Mouse (Mus musculus) myocyte (in vitro differentiated cells): ENCODE measurements around the gene Pard6a. TPM values are rescaled to one million over a fixed set of nuclear protein-coding genes. Genes with fewer than 3 reads are reported as not detected.
A peak's percentile ranks its signal among the peaks of the same experiment; 100 is the strongest.

ENCODE experiments used
- H3K27me3 ChIP-seq: one replicate; pipeline ENCODE4 v1.6.1; 2011; ENCODE audit not compliant: control insufficient read depth, insufficient read depth, insufficient read length
- H3K36me3 ChIP-seq: one replicate; pipeline ENCODE4 v1.6.1; 2011; ENCODE audit not compliant: control insufficient read depth, insufficient read depth
- H3K4me2 ChIP-seq: one replicate; pipeline ENCODE4 v1.6.1; 2011; ENCODE audit warnings: low read depth, control low read depth
- H3K4me3 ChIP-seq: one replicate; pipeline ENCODE4 v1.5.1; 2011; ENCODE audit warnings: mild to moderate bottlenecking, control low read depth, moderate library complexity
- H3K79me2 ChIP-seq: one replicate; pipeline ENCODE4 v1.6.1; 2011; ENCODE audit not compliant: control insufficient read depth, insufficient read depth
- H3ac ChIP-seq: one replicate; pipeline ENCODE4 v1.6.1; 2011; ENCODE audit not compliant: control insufficient read depth, insufficient read length
- CEBPB ChIP-seq: IDR thresholded peaks from 2 replicates; pipeline ENCODE4 v1.6.1; 2011; ENCODE audit warnings: mild to moderate bottlenecking, moderate library complexity; ENCODE audit not compliant: poor library complexity, insufficient read depth, severe bottlenecking
- E2F4 ChIP-seq: IDR thresholded peaks from one replicate; pipeline ENCODE4 v1.6.1; 2011; ENCODE audit warnings: mild to moderate bottlenecking, control low read depth, moderate library complexity; ENCODE audit not compliant: insufficient read depth
- MAX ChIP-seq: IDR thresholded peaks from one replicate; pipeline ENCODE4 v1.6.1; 2011; ENCODE audit warnings: low read depth, mild to moderate bottlenecking, control low read depth
- MYOD1 ChIP-seq, 3 experiments: IDR thresholded peaks; one replicate each; pipeline ENCODE4 v1.6.1; 2011; ENCODE audit warnings: control low read depth in 2 of 3, low read depth in 2 of 3, mild to moderate bottlenecking in 2 of 3, moderate library complexity in 1 of 3; ENCODE audit not compliant: insufficient read length in 2 of 3, control insufficient read depth in 1 of 3
- MYOG ChIP-seq, 3 experiments: IDR thresholded peaks; one replicate each; pipeline ENCODE4 v1.6.1; 2011; ENCODE audit warnings: control low read depth in 2 of 3, low read depth in 2 of 3, mild to moderate bottlenecking in 2 of 3; ENCODE audit not compliant: insufficient read length in 2 of 3, control insufficient read depth in 1 of 3, insufficient read depth in 1 of 3
- POLR2AphosphoS2 ChIP-seq: IDR thresholded peaks from one replicate; pipeline ENCODE4 v1.6.1; 2011; ENCODE audit warnings: low read depth, control low read depth; ENCODE audit not compliant: insufficient read length
- SRF ChIP-seq: IDR thresholded peaks from one replicate; pipeline ENCODE4 v1.6.1; 2011; ENCODE audit warnings: low read depth; ENCODE audit not compliant: control insufficient read depth, insufficient read length
- TCF12 ChIP-seq: IDR thresholded peaks from one replicate; pipeline ENCODE4 v1.6.1; 2011; ENCODE audit warnings: mild to moderate bottlenecking, control low read depth; ENCODE audit not compliant: poor library complexity, insufficient read depth, severe bottlenecking
- TCF3 ChIP-seq: IDR thresholded peaks from one replicate; pipeline ENCODE4 v1.6.1; 2011; ENCODE audit warnings: low read depth, control low read depth; ENCODE audit not compliant: insufficient read length
- USF1 ChIP-seq: IDR thresholded peaks from one replicate; pipeline ENCODE4 v1.6.1; 2011; ENCODE audit warnings: low read depth, mild to moderate bottlenecking, control low read depth, moderate library complexity
- polyA plus RNA-seq: library from polyadenylated mRNA; unstranded; fragments of >200 nt; fragmentation: generic; extraction: Trizol; gene quantifications from one replicate; pipeline ENCODE4 v1.2.1, GENCODE M21; 2012; ENCODE audit warnings: missing spikeins

The Pard6a gene
- polyA plus RNA-seq, 1 experiment, result 32.1 TPM

GRCm38 (mm10) chr8:105743301-105743700 lies 42.4 kb downstream of the Pard6a start:
- Histone ChIP-seq H3K27me3 (no peaks in the 10 kb centered on the region), H3K4me2 (no peak overlapping the region), H3ac (no peak overlapping the region), H3K36me3 (no peaks in the 10 kb centered on the region), H3K79me2 (no peaks in the 10 kb centered on the region), H3K4me3 (no peak overlapping the region)
- TF ChIP-seq MYOG (IDR thresholded peaks at IDR 0.05; ENCODE audit: control insufficient read depth in 1 of 3, insufficient read depth in 1 of 3, insufficient read length in 2 of 3, low read depth in 2 of 3), result no peak
- no peak for TF ChIP-seq TCF12
- no peak for TF ChIP-seq MYOD1 (IDR thresholded peaks at IDR 0.05; ENCODE audit: control insufficient read depth in 1 of 3, insufficient read length in 2 of 3, low read depth in 2 of 3)
- no peak for TF ChIP-seq POLR2AphosphoS2
- TF ChIP-seq USF1, result no peak
- TF ChIP-seq TCF3, result no peak
- TF ChIP-seq CEBPB, result no peak

GRCm38 (mm10) chr8:105750606-105751005 lies 49.7 kb downstream of the Pard6a start:
- no peaks in the 10 kb centered on the region for H3K79me2 ChIP-seq
- TF ChIP-seq MAX (no peak), MYOG (IDR thresholded peaks at IDR 0.05; ENCODE audit: control insufficient read depth in 1 of 3, insufficient read depth in 1 of 3, insufficient read length in 2 of 3, low read depth in 2 of 3) (no peak), E2F4 (no peak), SRF (no peak), CEBPB (no peak), POLR2AphosphoS2 (no peak), USF1 (no peak), MYOD1 (IDR thresholded peaks at IDR 0.05; ENCODE audit: control insufficient read depth in 1 of 3, insufficient read length in 2 of 3, low read depth in 2 of 3) (no peak)
- no peaks in the 10 kb centered on the region for H3K36me3 ChIP-seq
- peak overlapping the region; percentile 27 for H3K4me2 ChIP-seq
- H3ac ChIP-seq, result no peak overlapping the region
- H3K4me3 ChIP-seq, result no peak overlapping the region
- H3K27me3 ChIP-seq, result no peaks in the 10 kb centered on the region

Other genes starting within 250 kb of the Pard6a start
- 155 TPM for gene Tppp3, start 229.6 kb upstream of the Pard6a start, polyA plus RNA-seq
- gene Zdhhc1, start 204.2 kb upstream of the Pard6a start, polyA plus RNA-seq, result 17.3 TPM
- 0.59 TPM for gene Hsd11b2, start 182.4 kb upstream of the Pard6a start, polyA plus RNA-seq
- 126 TPM for gene Atp6v0d1, start 135.1 kb upstream of the Pard6a start, polyA plus RNA-seq
- 47.6 TPM for gene Ripor1, start 95.9 kb upstream of the Pard6a start, polyA plus RNA-seq
- 17.6 TPM for gene Ctcf, start 64.6 kb upstream of the Pard6a start, polyA plus RNA-seq
- gene Agrp, start 63.8 kb upstream of the Pard6a start, polyA plus RNA-seq, result 0.47 TPM
- 0.23 TPM for gene Carmil2, start 14.9 kb upstream of the Pard6a start, polyA plus RNA-seq
- 20.4 TPM for gene Acd, start within 50 bp of the Pard6a start, polyA plus RNA-seq
- gene 4933405L10Rik, start 6.5 kb downstream of the Pard6a start, polyA plus RNA-seq, result 0.08 TPM
- gene Enkd1, start 7.1 kb downstream of the Pard6a start, polyA plus RNA-seq, result 21.6 TPM
- gene Gfod2, start 57.5 kb downstream of the Pard6a start, polyA plus RNA-seq, result 5.0 TPM
- 15.6 TPM for gene Ranbp10, start 126.2 kb downstream of the Pard6a start, polyA plus RNA-seq
- 0.10 TPM for gene Tsnaxip1, start 126.6 kb downstream of the Pard6a start, polyA plus RNA-seq
- gene Cenpt, start 152.1 kb downstream of the Pard6a start, polyA plus RNA-seq, result 20.4 TPM
- gene Thap11, start 154.0 kb downstream of the Pard6a start, polyA plus RNA-seq, result 49.0 TPM
- gene Nutf2, start 159.4 kb downstream of the Pard6a start, polyA plus RNA-seq, result 141 TPM
- gene Edc4, start 179.7 kb downstream of the Pard6a start, polyA plus RNA-seq, result 33.2 TPM
- 0.36 TPM for gene Nrn1l, start 192.4 kb downstream of the Pard6a start, polyA plus RNA-seq
- gene Pskh1, start 199.3 kb downstream of the Pard6a start, polyA plus RNA-seq, result 16.1 TPM
- gene Ctrl, start 232.7 kb downstream of the Pard6a start, polyA plus RNA-seq, result 0.14 TPM
- 60.0 TPM for gene Psmb10, start 237.3 kb downstream of the Pard6a start, polyA plus RNA-seq
- 1.1 TPM for gene Lcat, start 242.2 kb downstream of the Pard6a start, polyA plus RNA-seq